In the genomic region with DNA sequence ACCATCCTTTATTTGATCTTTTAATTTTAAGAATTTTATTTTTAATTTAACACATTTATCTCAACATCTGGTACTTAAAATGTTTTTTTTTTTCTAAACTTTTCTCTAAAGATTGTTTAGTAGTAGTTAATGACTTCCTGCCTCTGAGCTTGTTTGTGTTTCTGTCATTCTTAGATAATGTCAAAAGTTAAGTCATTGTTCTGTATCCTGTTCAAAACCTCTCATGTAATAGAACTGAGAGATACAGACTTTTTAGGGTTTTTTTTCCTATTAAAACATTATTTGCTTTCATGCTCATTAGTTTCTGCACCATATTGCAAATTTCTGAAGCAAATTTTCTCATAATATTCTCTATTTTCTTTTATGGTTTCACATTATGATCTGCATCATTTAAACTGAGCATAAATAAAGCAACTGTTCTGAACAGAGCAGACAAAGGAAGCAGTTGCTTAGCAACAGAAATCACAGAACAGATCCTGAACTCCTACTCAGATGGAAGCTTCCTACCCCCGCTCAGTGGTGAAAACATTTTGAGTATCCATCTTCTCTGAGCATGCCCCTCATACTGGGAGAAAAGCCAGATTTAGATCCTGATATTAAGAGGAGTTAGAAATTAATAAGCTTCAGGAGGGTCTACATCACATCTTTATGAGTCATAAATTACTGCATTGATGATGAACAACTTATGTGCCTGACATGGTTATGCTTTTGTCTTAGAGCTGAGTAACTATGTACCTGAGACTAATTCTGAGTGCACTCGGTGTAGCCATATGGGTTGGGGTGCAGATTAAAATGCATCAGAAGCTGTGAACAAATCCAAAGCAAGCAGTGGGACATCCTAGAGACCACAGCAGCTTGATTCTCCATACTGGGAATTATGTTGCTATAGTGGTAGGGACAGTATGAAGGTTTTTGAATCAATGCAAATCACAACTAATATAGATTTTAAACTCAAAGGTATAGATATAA, we compare ENCODE assay signal across 11 mouse cellular contexts.
DNase-seq lines count a peak whose midpoint lies in the region; ATAC-seq and TF ChIP-seq lines count a peak whose summit lies in the region.
"Had no signal": no experiment of that assay in that cellular context is flagged by ENCODE, and none has a peak within 500 bp of the region (broad histone marks: within the 10 kb centered on the region; RNA-seq: fewer than 3 reads in every experiment).

No protein-coding gene starts in this region.

- no peak overlapping the region for H3K4me2 ChIP-seq in liver, embryonic 12.5 days
- H3K4me2 ChIP-seq: embryonic facial prominence, embryonic 15.5 days; heart, embryonic 11.5 days; liver, embryonic 13.5 days had no signal

- TF ChIP-seq CTCF in left cerebral cortex, adult 2 months (IDR thresholded peaks at IDR 0.05), result no peak

- H3K4me3 ChIP-seq in left cerebral cortex, adult 2 months, result no peak overlapping the region
- H3K4me3 ChIP-seq in liver, embryonic 12.5 days, result no peak overlapping the region
- H3K4me3 ChIP-seq: embryonic facial prominence, embryonic 15.5 days; liver, embryonic 13.5 days had no signal

- no peaks in the 10 kb centered on the region for H3K9me3 ChIP-seq in liver, embryonic 12.5 days (replicated peaks)
- H3K9me3 ChIP-seq: embryonic facial prominence, embryonic 15.5 days; liver, embryonic 13.5 days had no signal

- H3K9ac ChIP-seq in liver, embryonic 12.5 days, result no peak overlapping the region
- H3K9ac ChIP-seq: embryonic facial prominence, embryonic 15.5 days; liver, embryonic 13.5 days had no signal

- H3K36me3 ChIP-seq in liver, embryonic 12.5 days, result no peaks in the 10 kb centered on the region
- H3K36me3 ChIP-seq: embryonic facial prominence, embryonic 15.5 days; liver, embryonic 13.5 days had no signal

- H3K27ac ChIP-seq in left cerebral cortex, adult 2 months, result peak overlapping the region; percentile 37
- no peak overlapping the region for H3K27ac ChIP-seq in liver, embryonic 12.5 days
- H3K27ac ChIP-seq: embryonic facial prominence, embryonic 15.5 days; liver, embryonic 13.5 days had no signal

- no peaks in the 10 kb centered on the region for H3K27me3 ChIP-seq in liver, embryonic 12.5 days (replicated peaks)
- H3K27me3 ChIP-seq: embryonic facial prominence, embryonic 15.5 days; liver, embryonic 13.5 days had no signal

- no peak for ATAC-seq in liver, embryonic 12.5 days

- peak; percentile 25 for DNase-seq in embryo, embryonic 10 days (ENCODE audit: low spot score)
- DNase-seq in embryo, embryonic 9.5 days (ENCODE audit: extremely low spot score), result no peak
- DNase-seq in frontal cortex, postnatal 14 days (ENCODE audit: low spot score in 2 of 2), result peak; percentile 8 to 20
- DNase-seq in left cerebral cortex, adult 2 months (ENCODE audit: extremely low spot score in 1 of 2, low spot score in 2 of 2), result peak; percentile 37 to 42
- DNase-seq in retina, embryonic 14.5 days (ENCODE audit: low spot score), result peak; percentile 65
- DNase-seq in heart, adult 8-10 months (ENCODE audit: low spot score), result no peak
- no peak for DNase-seq in testis, postnatal 10 days (ENCODE audit: low spot score)
- DNase-seq: liver, embryonic 13.5 days had no signal

- H3K4me1 ChIP-seq in liver, embryonic 12.5 days, result no peaks in the 10 kb centered on the region
- H3K4me1 ChIP-seq: embryonic facial prominence, embryonic 15.5 days; liver, embryonic 13.5 days had no signal

- intact Hi-C loops in left cerebral cortex, adult 2 months (cut with DNase I), result loop anchor here (1.0 to 5.0 kb wide), 4 partner anchors 102 to 256 kb away; partner anchors contain the start of gene Kcnj3

- WGBS in liver, embryonic 12.5 days (ENCODE audit: insufficient replicate concordance), result 52% methylated on average over 2 of the region's 2 CpGs

Comparison
In these comparisons a context has a peak if more than half of its experiments do, and no peak if none do; other contexts are left out.
1. DNase-seq: peak in embryo, embryonic 10 days (single experiment), frontal cortex, postnatal 14 days (2 of 2), left cerebral cortex, adult 2 months (2 of 2) and retina, embryonic 14.5 days (single experiment); none in embryo, embryonic 9.5 days (single experiment), heart, adult 8-10 months (single experiment) and testis, postnatal 10 days (single experiment).